Mouse (Mus musculus) cerebellum, adult (tissue): ENCODE results near the gene Guk1.
"Not testable (repeated sequence)": the region's sequence is repeated elsewhere in the genome, so short reads cannot be mapped to it uniquely, and the experiment has no call there.

Experiments
- ATAC-seq: cut with Nextera tagmentation; 2 replicates; pipeline ENCODE4 v1.9.2; 2017; ENCODE audit warnings: mild to moderate bottlenecking, moderate library complexity, mixed read lengths; ENCODE audit not compliant: insufficient number of reproducible peaks, low FRiP score, low TSS enrichment

Guk1 gene

DNA sequence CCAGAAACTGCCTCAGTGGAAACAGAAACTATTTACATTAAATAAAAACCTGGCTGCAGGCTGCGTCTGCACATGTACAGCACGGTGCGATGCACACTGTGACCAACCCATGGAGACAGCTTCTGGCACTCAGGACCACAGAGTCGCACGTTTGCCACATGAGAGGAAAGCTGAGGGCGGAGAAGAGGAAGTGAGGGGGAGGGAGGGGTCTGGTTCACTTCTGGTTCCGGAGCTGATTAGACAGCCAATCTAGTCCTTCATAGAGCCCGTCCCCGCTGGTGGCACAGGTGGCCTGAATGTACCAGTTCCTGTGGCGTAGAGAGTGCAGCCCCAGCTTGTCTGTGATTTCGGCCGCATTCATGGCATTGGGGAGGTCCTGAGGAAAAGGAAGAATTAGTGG is 20.3 kb upstream of the Guk1 start:
- not testable (repeated sequence) for ATAC-seq

DNA sequence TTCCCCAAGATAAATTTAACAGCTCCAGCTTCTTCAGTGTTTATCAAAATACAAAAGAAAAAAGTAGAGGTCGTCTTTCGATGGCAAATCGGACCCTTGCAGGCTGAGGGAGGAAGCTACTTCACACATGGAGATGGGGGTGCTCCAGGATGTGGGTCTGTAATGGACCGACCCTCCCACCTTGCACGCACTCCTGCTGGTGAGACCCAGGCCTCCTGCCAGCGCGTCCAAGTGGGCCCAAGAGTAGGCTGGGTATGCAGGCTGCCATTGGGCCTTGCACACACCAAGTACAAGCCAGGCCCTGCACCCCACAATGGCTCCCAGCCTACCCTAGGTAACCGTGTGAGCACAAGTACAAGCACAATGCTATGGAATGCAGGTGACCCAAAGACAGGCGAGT is 19.5 kb upstream of the Guk1 start:
- ATAC-seq, result not testable (repeated sequence)

DNA sequence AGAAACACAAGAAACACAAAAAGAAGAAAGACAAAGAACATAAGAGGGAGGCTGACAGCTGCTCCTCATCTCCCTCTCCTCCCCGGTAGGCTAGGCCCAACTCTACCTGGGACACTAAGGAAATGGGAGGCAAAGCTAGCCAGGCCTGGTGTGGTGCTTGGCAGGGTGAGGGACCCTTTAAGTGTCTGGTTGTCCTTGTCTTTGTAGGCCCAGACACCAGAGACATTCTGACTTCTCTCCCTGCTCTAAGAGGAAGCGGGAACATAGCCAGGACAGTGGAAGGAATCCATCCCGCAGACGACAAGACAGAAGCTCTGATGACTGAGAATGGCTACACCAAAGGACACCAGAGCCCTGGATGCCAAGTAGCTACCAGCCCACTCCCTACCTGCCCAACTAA is 18.0 kb upstream of the Guk1 start:
- ATAC-seq, result no peak

DNA sequence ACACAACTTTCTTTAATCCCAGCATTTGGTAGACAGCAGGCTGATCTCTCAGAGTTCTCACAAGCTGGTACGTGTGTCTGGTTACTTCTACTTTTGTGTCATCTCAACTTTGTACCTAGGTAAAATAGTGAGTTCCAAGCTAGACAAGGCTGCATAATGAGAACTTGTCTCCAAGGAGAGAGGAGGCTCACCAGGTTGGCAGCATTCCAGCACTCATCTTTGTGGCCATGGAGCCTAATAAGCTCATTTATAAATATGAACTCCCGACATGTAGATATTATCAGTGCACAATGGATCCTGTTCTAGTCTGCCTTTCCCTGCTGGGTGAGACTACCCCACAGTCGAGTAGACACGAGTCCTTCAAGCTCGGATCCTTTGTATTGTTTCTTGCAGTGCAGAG is 17.6 kb upstream of the Guk1 start:
- no peak for ATAC-seq

DNA sequence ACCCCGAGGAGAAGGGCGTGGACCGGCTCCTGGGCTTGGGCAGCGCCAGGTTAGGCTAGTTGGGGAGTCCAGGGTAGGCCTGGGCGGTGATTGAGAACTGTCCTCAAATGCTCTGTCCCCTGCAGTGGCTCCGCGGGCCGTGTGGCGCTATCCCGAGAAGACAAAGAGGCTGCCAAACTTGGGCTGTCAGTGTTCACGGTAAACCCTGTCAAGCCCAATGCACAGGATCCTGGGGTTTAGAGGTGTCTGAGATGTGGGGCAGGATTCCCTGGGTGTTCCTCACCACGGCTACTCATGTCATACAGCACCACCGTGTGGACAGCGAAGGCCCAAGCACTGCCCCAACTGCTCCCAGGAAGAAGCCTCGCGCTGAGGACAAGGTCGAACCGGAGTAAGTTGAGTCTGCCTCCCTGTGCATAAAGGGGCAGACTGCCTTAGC is 17.0 kb upstream of the Guk1 start:
- peak; percentile 37 for ATAC-seq

DNA sequence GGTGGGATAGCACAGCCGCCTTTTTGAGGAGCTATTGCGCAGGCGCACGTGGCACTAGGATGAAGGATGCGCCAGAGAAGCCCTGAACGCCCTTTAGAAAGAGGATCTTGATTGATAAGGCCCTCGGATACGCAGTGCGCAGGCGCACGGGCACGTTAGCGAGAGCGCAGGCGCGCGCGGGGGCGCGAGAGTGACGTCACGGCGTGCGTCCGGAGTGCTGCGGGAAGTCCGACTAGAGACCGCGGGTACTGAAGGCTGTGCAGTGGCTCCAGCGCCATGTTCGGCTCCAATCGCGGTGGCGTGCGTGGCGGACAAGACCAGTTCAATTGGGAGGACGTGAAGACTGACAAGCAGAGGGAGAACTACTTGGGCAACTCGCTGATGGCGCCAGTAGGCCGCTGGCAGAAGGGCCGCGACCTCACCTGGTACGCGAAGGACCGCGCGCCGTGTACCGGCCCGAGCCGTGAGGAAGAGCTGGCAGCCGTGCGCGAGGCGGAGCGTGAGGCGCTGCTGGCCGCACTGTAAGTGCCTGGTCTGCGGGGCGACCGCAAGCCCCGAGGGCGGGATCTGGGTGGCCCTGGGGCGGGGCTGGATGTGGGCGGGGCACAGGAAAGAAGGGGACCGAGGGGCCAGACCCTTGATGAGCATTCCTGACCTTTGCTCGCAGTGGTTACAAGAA is 16.3 kb upstream of the Guk1 start, which contains the start of gene 2310033P09Rik:
TSS of gene 2310033P09Rik (plus strand) at position 169 of the 679 bp plus-strand sequence.
- ATAC-seq, result peak; percentile 73

DNA sequence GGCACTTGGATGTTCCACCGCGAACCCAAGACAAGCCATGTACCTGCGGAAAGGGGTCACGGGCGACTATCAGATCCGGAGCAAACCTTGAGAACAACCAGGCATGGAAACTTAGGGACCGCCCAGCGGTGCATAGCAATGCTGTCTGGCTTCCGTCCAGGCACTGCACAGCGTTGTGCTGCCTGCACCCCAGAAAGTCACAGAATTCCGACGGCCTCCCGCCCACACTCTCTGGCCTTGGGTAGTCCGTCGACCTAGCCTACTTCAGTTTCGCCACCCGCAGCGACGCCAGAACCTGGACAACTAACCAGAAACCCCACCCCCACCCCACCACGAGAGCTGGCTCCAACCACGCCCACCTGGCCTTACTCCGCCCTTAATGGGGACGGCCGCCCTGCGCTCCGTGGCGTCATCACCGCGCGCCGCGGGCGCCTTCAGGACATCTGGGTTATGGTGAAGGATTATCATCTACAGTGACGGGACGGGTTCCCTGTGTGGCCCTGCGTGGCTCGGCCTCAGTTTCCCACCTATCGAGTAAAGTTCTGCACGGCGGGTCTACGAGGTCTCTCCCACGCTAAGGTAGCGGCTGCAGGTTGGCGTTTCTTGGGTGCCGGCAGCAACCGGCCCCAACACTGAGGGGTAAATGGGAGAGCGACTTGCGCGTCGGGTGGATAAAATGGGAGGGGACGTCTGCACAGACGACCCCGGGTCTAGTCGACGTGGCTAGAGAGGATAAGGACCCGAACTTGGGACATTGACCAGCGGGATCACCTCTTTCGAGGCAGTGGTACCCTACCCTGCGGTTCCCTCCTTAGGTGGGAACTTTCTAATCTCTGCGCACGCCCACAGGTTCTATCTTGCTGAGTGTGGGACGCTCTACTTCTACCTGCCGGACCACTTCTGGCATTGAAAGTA is 10.3 kb upstream of the Guk1 start, which contains the start of gene Mrpl55:
TSS of gene Mrpl55 (plus strand) at position 406 of the 915 bp plus-strand sequence.
- peak; percentile 79; the same call in 1 of the 2 replicates for ATAC-seq

DNA sequence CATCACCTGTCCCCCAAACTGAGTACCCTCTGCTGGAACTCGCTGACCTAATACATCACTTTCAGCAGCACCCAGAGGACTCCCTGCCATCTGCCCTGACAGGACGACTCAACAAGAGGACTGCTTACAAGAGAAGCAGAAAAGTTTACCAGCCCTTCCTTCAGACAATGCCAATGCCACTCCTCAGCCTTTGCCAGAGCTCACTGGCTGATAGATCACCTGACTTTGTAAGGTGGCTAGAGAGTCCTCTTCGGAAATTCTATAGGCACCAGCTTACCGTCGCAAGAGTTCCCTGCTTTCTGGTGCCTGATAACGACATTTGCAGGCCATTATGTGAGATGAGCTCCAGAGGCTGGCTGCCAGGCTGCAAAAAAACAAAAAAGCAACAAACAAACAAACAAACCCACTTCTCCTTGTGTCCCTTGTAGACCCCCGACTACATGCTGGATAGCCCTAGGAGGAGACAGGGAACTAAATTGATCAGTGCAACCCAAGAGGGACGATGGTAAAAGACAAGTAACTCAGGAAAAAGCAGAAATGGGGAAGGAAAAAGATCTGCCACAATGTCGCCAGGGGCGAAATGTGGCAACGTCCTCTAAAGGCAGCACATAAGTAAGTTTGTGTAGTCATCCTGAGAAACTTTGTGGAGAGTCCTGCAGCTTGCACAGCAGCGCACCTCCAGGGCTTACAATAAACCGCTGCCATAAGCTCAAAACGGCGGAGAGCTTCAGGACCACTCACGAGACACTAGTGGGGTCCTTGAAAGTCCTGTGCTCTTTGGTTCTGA is 9.4 kb upstream of the Guk1 start:
- no peak for ATAC-seq

DNA sequence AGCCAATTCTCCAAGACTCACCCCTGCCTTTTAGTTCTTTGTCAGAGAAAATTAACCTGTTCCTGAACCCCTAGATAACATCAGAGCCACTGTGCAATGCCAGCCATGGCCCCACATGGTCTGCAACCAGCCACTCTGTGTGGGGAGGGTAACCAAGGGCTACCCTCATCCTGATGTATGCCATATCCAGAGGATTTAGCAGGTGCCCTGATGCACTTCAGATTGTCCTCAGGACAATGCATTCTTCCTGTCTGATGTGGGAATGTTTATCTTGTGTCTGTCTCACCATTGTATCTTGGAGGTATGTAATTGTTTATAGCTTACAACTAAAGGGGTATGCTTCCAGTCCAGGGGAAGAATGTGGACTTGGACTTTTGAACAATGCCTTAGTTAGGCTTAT is 4.2 kb upstream of the Guk1 start:
- ATAC-seq, result no peak

DNA sequence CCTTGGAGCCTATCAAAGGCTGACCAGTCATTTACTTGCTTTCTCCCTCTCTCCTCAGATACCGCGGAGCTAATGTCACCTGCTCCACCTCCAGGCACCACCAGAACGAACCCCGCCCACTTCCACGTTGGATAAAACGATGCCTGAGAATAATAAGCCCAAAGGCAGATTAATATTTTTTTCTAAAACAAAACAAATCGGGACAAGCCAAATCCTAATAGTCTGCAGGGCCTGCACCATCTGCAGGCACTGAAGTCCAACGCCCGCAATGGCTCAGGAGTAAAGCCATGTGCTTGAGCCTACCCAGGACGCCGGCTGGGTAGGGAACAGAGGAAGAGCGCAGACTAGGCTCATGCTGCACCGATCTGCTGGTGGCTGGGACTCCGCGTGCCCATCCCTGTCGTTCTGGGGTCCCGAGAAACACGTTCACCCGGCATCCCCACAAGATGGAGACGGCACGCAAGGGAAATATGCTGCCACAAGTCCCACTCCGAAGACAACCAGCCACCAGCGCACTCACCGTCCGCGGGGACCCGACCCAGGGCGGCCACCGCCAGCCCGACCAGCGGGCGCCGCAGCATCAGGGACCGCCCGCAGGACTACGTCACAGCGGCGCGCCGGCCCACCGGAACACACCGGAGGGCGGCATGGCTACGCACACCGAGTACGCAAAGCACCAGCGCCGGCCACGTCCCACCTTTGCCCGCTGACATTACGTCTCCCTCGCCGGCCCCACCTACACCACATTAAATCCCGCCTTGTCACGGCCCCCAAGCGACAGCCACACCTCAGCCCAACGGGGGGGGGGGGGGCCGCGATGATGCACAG is 567 bp downstream of the Guk1 start:
- ATAC-seq, result peak; percentile 95

DNA sequence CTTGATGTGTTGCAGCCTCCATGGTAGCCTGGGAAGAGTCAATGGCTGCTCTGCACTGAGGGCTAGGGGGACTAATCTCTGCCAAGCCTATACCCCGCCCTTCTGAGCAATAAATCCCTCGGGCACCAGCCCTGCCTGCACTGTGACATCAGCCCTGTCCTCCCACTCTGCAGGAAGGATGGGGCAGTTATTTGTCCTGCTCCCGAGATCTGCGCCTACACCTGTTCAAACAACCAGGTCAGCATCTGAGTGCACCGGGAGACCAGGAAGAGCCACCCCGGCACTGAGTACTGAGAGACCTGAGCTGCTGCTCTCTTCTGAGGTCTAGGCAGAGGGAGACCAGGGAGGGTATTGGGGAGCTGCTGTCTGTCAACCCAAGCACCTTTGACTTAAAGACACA is 4.3 kb downstream of the Guk1 start:
- ATAC-seq, result no peak

DNA sequence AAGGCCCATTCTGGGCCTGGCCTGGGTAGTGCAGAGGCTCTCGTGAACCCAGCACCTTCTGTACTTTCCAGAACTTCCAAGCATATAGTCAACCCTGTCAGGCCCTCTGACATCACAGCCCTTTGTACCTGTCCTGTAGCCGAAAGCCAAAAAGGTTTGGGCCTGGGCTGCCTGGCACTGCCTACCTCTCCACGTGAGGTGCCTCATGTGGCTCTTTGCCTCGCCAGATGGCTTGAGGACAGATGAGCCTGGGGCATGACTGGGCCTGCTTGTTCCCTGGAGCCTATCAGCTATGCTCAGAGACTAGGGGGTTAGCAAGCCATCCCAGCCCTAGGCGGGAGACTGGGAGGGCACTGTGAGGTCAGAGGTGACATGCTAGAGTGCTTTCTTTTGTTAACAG is 6.5 kb downstream of the Guk1 start:
- no peak for ATAC-seq

DNA sequence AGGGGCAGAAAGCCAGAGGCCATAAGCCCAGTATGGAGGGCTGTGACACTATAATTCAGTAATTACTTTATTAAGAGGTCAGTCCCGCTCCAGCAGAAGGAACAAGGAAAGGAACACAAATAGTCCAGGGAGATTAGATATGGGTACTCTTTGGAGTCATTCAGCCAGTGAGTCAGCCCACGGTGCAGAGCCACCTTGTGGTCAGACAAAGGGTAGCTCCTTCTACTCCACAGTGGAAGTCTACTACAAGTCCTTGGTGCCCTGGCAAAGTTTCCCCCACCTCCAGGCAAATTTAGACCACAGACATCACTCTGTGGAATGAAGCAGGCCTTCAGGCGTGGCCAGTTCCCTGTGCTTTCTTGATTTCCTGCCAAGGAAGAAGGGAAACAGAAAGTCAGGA is 8.2 kb downstream of the Guk1 start:
- no peak for ATAC-seq

DNA sequence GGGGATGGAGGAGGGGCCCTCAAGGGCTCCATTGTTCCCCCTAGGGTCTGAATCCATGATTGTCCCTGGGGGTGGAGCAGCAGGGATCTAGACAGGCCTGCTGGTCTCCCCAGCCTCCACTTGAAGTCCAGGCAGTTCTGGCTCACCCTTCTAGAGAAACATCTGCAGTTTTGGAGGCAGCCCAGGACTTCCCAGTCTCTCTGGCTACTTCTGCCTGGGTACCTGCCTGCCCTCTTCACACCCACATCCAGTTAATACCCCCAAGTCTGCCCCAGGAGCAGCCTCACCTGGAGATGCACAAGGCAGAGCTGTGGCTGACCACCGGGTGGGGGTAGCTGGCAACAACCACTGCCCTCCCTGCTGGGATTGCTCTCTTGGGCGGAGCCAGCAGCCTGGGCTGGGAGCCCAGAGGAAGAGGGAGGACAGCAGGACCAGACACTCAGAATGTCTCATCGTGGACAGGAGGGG is 9.1 kb downstream of the Guk1 start, which contains the start of gene Gjc2:
TSS of gene Gjc2 (minus strand) at position 350 of the 468 bp plus-strand sequence.
- ATAC-seq, result peak; percentile 49; the same call in 1 of the 2 replicates

DNA sequence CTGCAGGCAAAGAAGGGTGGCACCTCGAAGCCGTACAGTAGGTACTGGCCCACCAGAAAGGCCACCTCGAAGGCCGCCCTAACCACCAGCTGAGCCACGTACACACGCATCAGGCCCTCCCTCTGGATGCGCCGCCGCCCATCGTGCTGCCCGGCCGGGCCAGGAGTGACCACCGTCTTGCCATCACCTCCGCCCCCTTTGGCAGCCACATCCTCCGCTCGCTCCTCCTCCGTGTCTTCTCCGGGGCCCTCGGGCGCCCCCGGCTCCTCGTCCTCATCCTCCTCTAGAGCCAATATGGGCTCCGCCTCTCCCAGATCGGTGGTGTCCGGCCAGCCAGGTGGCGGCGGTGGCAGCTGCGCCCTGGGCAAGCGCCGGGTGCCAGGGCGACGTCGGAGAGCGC is 15.1 kb downstream of the Guk1 start:
- ATAC-seq, result no peak

DNA sequence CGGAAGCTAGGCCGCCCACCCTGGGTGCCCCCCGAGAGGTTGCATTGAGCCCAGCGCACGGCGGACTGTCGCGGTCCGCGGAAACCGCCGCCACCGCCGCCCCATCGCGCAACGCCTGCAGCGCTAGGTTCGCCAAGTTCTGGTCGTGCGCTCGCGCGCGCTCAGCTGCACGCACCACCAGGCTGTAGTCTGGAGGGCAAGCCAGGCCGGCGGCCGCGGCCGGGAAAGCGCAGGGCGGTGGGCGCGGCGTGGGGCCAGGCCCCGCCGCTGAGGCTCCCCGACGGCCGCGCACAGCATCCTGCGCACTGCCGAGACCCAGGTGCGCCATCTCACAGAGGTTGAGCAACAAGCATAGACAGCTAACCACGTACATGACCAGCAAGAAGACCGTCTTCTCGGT is 15.5 kb downstream of the Guk1 start:
- ATAC-seq, result no peak

DNA sequence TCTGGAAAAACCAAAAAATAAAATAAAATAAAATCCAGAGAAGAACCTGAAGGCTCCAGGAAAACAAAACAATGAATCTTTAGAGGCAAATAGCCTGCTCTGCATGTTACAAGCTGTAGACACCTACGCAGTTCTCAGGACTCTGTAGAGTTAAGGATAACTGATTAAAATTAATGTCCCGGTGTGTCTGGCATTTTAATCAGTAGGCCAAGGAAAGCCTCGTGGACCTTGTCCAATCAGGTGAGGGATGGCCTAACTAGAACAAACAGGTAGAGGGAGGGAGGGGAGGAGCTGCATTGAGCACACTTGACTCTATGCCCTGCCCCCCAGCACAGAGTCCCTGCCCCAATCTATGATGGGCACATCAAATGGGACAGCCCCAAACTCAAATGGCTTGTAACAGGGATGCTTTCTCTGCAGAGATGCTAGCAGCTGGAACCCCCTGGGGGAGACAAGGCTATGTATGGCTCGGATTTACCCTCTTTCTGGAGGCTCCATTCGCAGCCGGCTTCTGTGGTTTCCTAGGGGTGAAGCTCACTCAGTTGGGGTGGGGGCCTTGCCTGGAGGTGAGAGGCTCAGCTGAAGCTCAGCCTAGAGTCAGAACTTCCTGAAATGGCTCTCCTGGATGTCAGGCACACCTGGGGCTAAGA is 17.7 kb downstream of the Guk1 start:
- no peak for ATAC-seq

DNA sequence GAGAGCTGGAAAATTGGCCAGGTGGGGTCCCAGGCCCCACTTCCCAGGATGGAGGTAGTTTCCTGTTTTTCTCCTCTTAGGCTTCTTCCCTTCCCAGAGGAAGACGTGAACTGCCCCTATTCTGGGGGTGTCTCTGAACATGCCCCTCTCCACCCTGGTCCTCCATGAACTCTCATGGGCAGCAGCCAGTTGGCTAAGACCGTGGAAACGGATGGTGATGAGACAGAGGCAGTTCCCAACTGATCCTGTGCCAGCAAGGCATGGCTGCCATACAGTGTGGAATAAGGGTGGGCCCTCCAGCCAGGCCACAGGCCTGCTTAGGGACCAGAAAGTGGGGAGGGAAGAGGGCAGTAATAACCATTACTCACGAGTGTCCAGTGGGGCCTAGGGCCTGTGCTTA is 21.5 kb downstream of the Guk1 start:
- no peak for ATAC-seq

DNA sequence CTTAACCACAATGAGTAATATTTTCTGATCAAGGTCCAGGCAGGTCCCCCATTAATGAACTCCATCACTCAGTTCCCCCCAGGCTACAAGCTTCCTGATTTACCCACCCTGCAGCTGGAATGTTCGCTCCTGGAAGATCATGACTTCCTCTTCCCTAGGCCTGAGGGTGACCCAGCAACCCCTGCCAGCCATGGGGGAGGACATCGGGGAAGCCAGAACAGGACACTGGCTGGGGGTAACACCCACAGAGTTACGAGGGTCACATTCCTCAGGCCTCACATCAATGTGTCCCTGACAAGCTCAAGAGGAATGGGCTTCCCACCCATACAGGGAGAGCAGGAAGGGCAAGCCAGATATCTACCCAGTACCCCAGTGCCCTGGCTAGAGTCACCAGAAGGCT is 22.2 kb downstream of the Guk1 start:
- no peak for ATAC-seq
